Mouse (Mus musculus) liver, postnatal 0 days (tissue): ENCODE data around the gene Fto.

Source experiments
- CTCF ChIP-seq: sonication (generic); IDR thresholded peaks from 2 replicates; pipeline ENCODE4 v1.5.1; 2016; ENCODE audit warnings: antibody characterized with exemption, low read depth
- EP300 ChIP-seq: IDR thresholded peaks from 2 replicates; pipeline ENCODE4 v1.6.1; 2016; ENCODE audit warnings: antibody characterized with exemption, low read depth, mild to moderate bottlenecking

- TF ChIP-seq CTCF (no peak), EP300 (no peak)
Observed at GRCm38 (mm10) chr8:91679451-91679850, 366.1 kb downstream of the Fto start.
